Mouse (Mus musculus): Measurements from ENCODE around the gene Rsad1.

Rsad1 gene

GRCm38 (mm10) chr11:94548888-94549690 lies at the start of gene Rsad1:
Gene Rsad1 (minus strand): TSS chr11:94549255.
- peak; percentile 92 to 96 for DNase-seq

- no peak for DNase-seq
These were observed 49.5 kb upstream of the Rsad1 start for GRCm38 (mm10) chr11:94598437-94599120.

GRCm38 (mm10) chr11:94597319-94597718 lies 48.3 kb upstream of the Rsad1 start:
- DNase-seq, result peak; percentile 90 to 92

- no peak for DNase-seq
These were observed 47.3 kb upstream of the Rsad1 start for GRCm38 (mm10) chr11:94596311-94596852.

GRCm38 (mm10) chr11:94587511-94587910 lies 38.5 kb upstream of the Rsad1 start:
- no peak for DNase-seq

- no peak for DNase-seq
These were observed 36.0 kb upstream of the Rsad1 start for GRCm38 (mm10) chr11:94585091-94585490.

- DNase-seq, result no peak
These were observed 31.2 kb upstream of the Rsad1 start for GRCm38 (mm10) chr11:94580111-94580740.

- DNase-seq, result peak; percentile 72 to 74
These were observed 27.3 kb upstream of the Rsad1 start for GRCm38 (mm10) chr11:94576361-94576760.

GRCm38 (mm10) chr11:94575036-94575435 lies 26.0 kb upstream of the Rsad1 start:
- no peak for DNase-seq

GRCm38 (mm10) chr11:94574560-94574959 lies 25.5 kb upstream of the Rsad1 start:
- no peak for DNase-seq

GRCm38 (mm10) chr11:94571850-94572249 lies 22.8 kb upstream of the Rsad1 start:
- no peak for DNase-seq

GRCm38 (mm10) chr11:94570612-94571011 lies 21.6 kb upstream of the Rsad1 start:
- peak; percentile 50 to 61 for DNase-seq

- DNase-seq, result no peak
These were observed 18.3 kb upstream of the Rsad1 start for GRCm38 (mm10) chr11:94567326-94567725.

- DNase-seq, result no peak
These were observed 17.5 kb upstream of the Rsad1 start for GRCm38 (mm10) chr11:94566534-94566933.

GRCm38 (mm10) chr11:94565151-94565479 lies 16.1 kb upstream of the Rsad1 start:
- no peak for DNase-seq

- DNase-seq, result peak; percentile 26 to 32
These were observed 15.5 kb upstream of the Rsad1 start, which contains the start of gene Chad for GRCm38 (mm10) chr11:94564437-94565150. Gene Chad (plus strand): TSS chr11:94565047.

- DNase-seq, result no peak
These were observed 14.8 kb upstream of the Rsad1 start for GRCm38 (mm10) chr11:94563821-94564220.

GRCm38 (mm10) chr11:94563383-94563782 lies 14.3 kb upstream of the Rsad1 start:
- no peak for DNase-seq

GRCm38 (mm10) chr11:94558226-94558625 lies 9.2 kb upstream of the Rsad1 start:
- DNase-seq, result no peak

GRCm38 (mm10) chr11:94550442-94550744 lies 1.3 kb upstream of the Rsad1 start:
- DNase-seq, result no peak

GRCm38 (mm10) chr11:94549691-94550441 lies 811 bp upstream of the Rsad1 start:
- no peak for DNase-seq

Data from kidney, adult 8-10 months (tissue).